Mouse (Mus musculus) layer of hippocampus, adult 9-10 months (tissue): ENCODE data around the gene Fam228a.
"Not testable (repeated sequence)": the region's sequence is repeated elsewhere in the genome, so short reads cannot be mapped to it uniquely, and the experiment has no call there.

ENCODE experiments used
- DNase-seq: peaks from one replicate; pipeline ENCODE4 v3.0.0; 2022; ENCODE audit warnings: low spot score

Fam228a gene

GRCm38 (mm10) chr12:4738031-4738576, at the start of gene Fam228a:
Gene Fam228a (minus strand): TSS chr12:4738430.
- no peak for DNase-seq

- no peak for DNase-seq
These were observed 46.2 kb upstream of the Fam228a start for GRCm38 (mm10) chr12:4784466-4784865.

GRCm38 (mm10) chr12:4783598-4783997, 45.4 kb upstream of the Fam228a start:
- no peak for DNase-seq

GRCm38 (mm10) chr12:4781725-4782404, 43.6 kb upstream of the Fam228a start:
- DNase-seq, result not testable (repeated sequence)

GRCm38 (mm10) chr12:4781270-4781669, 43.0 kb upstream of the Fam228a start:
- no peak for DNase-seq

GRCm38 (mm10) chr12:4780245-4780644, 42.0 kb upstream of the Fam228a start:
- no peak for DNase-seq

- DNase-seq, result no peak
These were observed 39.5 kb upstream of the Fam228a start for GRCm38 (mm10) chr12:4777734-4778133.

GRCm38 (mm10) chr12:4775588-4775949, 37.3 kb upstream of the Fam228a start:
- DNase-seq, result no peak

GRCm38 (mm10) chr12:4774895-4775587, 36.8 kb upstream of the Fam228a start:
- no peak for DNase-seq

GRCm38 (mm10) chr12:4769333-4769723, 31.1 kb upstream of the Fam228a start:
- DNase-seq, result no peak

GRCm38 (mm10) chr12:4768492-4769332, 30.5 kb upstream of the Fam228a start, which contains the start of the genes Pfn4 and Fam228b:
Gene Pfn4 (plus strand): TSS chr12:4769022.
Gene Fam228b (minus strand): TSS chr12:4769267.
- peak; percentile 97 for DNase-seq

GRCm38 (mm10) chr12:4757060-4757459, 18.8 kb upstream of the Fam228a start:
- DNase-seq, result no peak

GRCm38 (mm10) chr12:4754451-4754850, 16.2 kb upstream of the Fam228a start:
- DNase-seq, result not testable (repeated sequence)

GRCm38 (mm10) chr12:4744486-4744885, 6.3 kb upstream of the Fam228a start:
- no peak for DNase-seq

GRCm38 (mm10) chr12:4742183-4742582, 4.0 kb upstream of the Fam228a start:
- DNase-seq, result no peak

GRCm38 (mm10) chr12:4740823-4741222, 2.6 kb upstream of the Fam228a start:
- DNase-seq, result no peak

GRCm38 (mm10) chr12:4732332-4732731, 5.9 kb downstream of the Fam228a start:
- DNase-seq, result no peak

GRCm38 (mm10) chr12:4731629-4732028, 6.6 kb downstream of the Fam228a start:
- DNase-seq, result no peak

- no peak for DNase-seq
These were observed 9.1 kb downstream of the Fam228a start for GRCm38 (mm10) chr12:4729165-4729564.

GRCm38 (mm10) chr12:4719762-4720754, 18.2 kb downstream of the Fam228a start:
- DNase-seq, result no peak
